ENCODE assay signal across 20 mouse cellular contexts in genomic region chr16:82521582-82521981, GRCm38 (mm10).
DNase-seq lines count a peak whose midpoint lies in the region; ATAC-seq and TF ChIP-seq lines count a peak whose summit lies in the region.
"Had no signal": no experiment of that assay in that cellular context is flagged by ENCODE, and none has a peak within 500 bp of the region (broad histone marks: within the 10 kb centered on the region; RNA-seq: fewer than 3 reads in every experiment).

No protein-coding gene starts in this region.

- peak; percentile 22 for TF ChIP-seq RAD21 in MEL (IDR thresholded peaks at IDR 0.05; ENCODE audit: low read depth, low read length)

- no peaks in the 10 kb centered on the region for H3K36me3 ChIP-seq in forebrain, embryonic 14.5 days (ENCODE audit: control insufficient read depth, insufficient read depth, low read length)
- no peaks in the 10 kb centered on the region for H3K36me3 ChIP-seq in forebrain, embryonic 12.5 days (replicated peaks)
- no peaks in the 10 kb centered on the region for H3K36me3 ChIP-seq in MEL (ENCODE audit: control insufficient read depth in 1 of 2, insufficient read depth in 2 of 2, low read length in 2 of 2)
- H3K36me3 ChIP-seq: forebrain, embryonic 15.5 days had no signal

- H3K4me2 ChIP-seq in forebrain, embryonic 14.5 days (ENCODE audit: low read length) = no peak overlapping the region
- no peak overlapping the region for H3K4me2 ChIP-seq in forebrain, embryonic 12.5 days
- H3K4me2 ChIP-seq: forebrain, embryonic 15.5 days; midbrain, embryonic 11.5 days had no signal

- H3K79me2 ChIP-seq in MEL (ENCODE audit: control insufficient read depth, insufficient read depth, low read length, poor library complexity) = no peaks in the 10 kb centered on the region

- no peaks in the 10 kb centered on the region for H3K4me1 ChIP-seq in forebrain, embryonic 14.5 days (ENCODE audit: control insufficient read depth, insufficient read depth, low read length)
- H3K4me1 ChIP-seq in forebrain, embryonic 12.5 days = no peaks in the 10 kb centered on the region
- H3K4me1 ChIP-seq in MEL (ENCODE audit: control insufficient read depth in 1 of 2, insufficient read depth in 2 of 2, low read length in 2 of 2) = no peaks in the 10 kb centered on the region
- H3K4me1 ChIP-seq: forebrain, embryonic 15.5 days had no signal

- H3K4me3 ChIP-seq in forebrain, embryonic 14.5 days (ENCODE audit: low read depth, low read length) = no peak overlapping the region
- H3K4me3 ChIP-seq in forebrain, embryonic 12.5 days (replicated peaks) = no peak overlapping the region
- H3K4me3 ChIP-seq in layer of hippocampus, adult 2 months = no peak overlapping the region
- H3K4me3 ChIP-seq in MEL (ENCODE audit: control insufficient read depth in 1 of 2, insufficient read depth in 1 of 2, low read depth in 2 of 2, low read length in 2 of 2) = no peak overlapping the region
- H3K4me3 ChIP-seq: forebrain, embryonic 15.5 days had no signal

- no peak overlapping the region for H3K9ac ChIP-seq in forebrain, embryonic 14.5 days (ENCODE audit: low read length)
- H3K9ac ChIP-seq in forebrain, embryonic 12.5 days = no peak overlapping the region
- H3K9ac ChIP-seq in MEL (ENCODE audit: control insufficient read depth, low read depth, low read length, poor library complexity, severe bottlenecking) = no peak overlapping the region
- H3K9ac ChIP-seq: forebrain, embryonic 15.5 days had no signal

- H3K27ac ChIP-seq in forebrain, embryonic 14.5 days (ENCODE audit: low read depth, low read length) = no peak overlapping the region
- H3K27ac ChIP-seq in forebrain, embryonic 12.5 days = no peak overlapping the region
- H3K27ac ChIP-seq in layer of hippocampus, adult 2 months = no peak overlapping the region
- no peak overlapping the region for H3K27ac ChIP-seq in MEL (ENCODE audit: control insufficient read depth, low read depth, low read length)
- H3K27ac ChIP-seq: forebrain, embryonic 15.5 days had no signal

- peak; percentile 56 for DNase-seq in forebrain, embryonic 14.5 days (ENCODE audit: low spot score)
- DNase-seq in layer of hippocampus, adult 2 months (ENCODE audit: low spot score in 2 of 2) = no peak
- DNase-seq in layer of hippocampus, adult 8-10 months (ENCODE audit: low spot score in 2 of 2) = no peak
- DNase-seq in MEL (ENCODE audit: low read depth, low spot score) = peak; percentile 2
- DNase-seq in retina, postnatal 1 day = peak; percentile 9
- DNase-seq in urinary bladder, postnatal 4 days (ENCODE audit: low spot score in 2 of 2) = no peak
- no peak for DNase-seq in right cerebral cortex, postnatal 36 days (ENCODE audit: low spot score in 2 of 2)
- DNase-seq: cerebellum, adult 11 months; cerebellum, postnatal 25 days; kidney, adult 2 months; kidney, postnatal 36 days; layer of hippocampus, postnatal 36 days; left cerebral cortex, postnatal 4 days; lung, adult 18-20 months; lung, postnatal 4 days; thymus, adult 18-20 months had no signal

- no peak for TF ChIP-seq EP300 in MEL (IDR thresholded peaks at IDR 0.05; ENCODE audit: low read depth in 1 of 2, low read length in 2 of 2)

- no peak for TF ChIP-seq POLR2A in MEL (IDR thresholded peaks at IDR 0.05; ENCODE audit: control insufficient read depth in 1 of 2, insufficient read depth in 1 of 2, low read depth in 1 of 2, low read length in 2 of 2, poor library complexity in 1 of 2)

- H3K27me3 ChIP-seq in forebrain, embryonic 14.5 days (replicated peaks; ENCODE audit: control insufficient read depth, insufficient read depth, low read length) = no peaks in the 10 kb centered on the region
- H3K27me3 ChIP-seq in forebrain, embryonic 12.5 days = no peaks in the 10 kb centered on the region
- no peaks in the 10 kb centered on the region for H3K27me3 ChIP-seq in MEL (ENCODE audit: control insufficient read depth in 1 of 2, insufficient read depth in 2 of 2, low read length in 2 of 2)
- H3K27me3 ChIP-seq: forebrain, embryonic 15.5 days had no signal

- no peaks in the 10 kb centered on the region for H3K9me3 ChIP-seq in forebrain, embryonic 14.5 days (replicated peaks; ENCODE audit: control insufficient read depth, low read length)
- H3K9me3 ChIP-seq in forebrain, embryonic 12.5 days = no peaks in the 10 kb centered on the region
- no peaks in the 10 kb centered on the region for H3K9me3 ChIP-seq in MEL (replicated peaks; ENCODE audit: insufficient read depth, low read length)
- H3K9me3 ChIP-seq: forebrain, embryonic 15.5 days had no signal

- no peak for ATAC-seq in forebrain, embryonic 14.5 days
- ATAC-seq in forebrain, embryonic 12.5 days (ENCODE audit: low FRiP score) = no peak
- ATAC-seq: forebrain, embryonic 15.5 days; hindbrain, embryonic 16.5 days had no signal

- TF ChIP-seq CTCF in layer of hippocampus, adult 2 months (conservative IDR thresholded peaks at IDR 0.05) = peak; percentile 77
- no peak for TF ChIP-seq CTCF in MEL (IDR thresholded peaks at IDR 0.05 in 2 of 3, conservative IDR thresholded peaks at IDR 0.05 in 1 of 3; ENCODE audit: control insufficient read depth in 1 of 3, insufficient read depth in 1 of 3, low read depth in 2 of 3, low read length in 3 of 3, poor library complexity in 1 of 3, severe bottlenecking in 1 of 3)

TF ChIP-seq in MEL, 35 proteins besides CTCF, POLR2A, EP300 and RAD21:
- TF ChIP-seq NRF1 (IDR thresholded peaks at IDR 0.05; ENCODE audit: insufficient read depth, low read depth, low read length, poor library complexity, severe bottlenecking) (no peak), SMC3 (IDR thresholded peaks at IDR 0.05; ENCODE audit: low read depth, low read length) (0 out of 2 replicates have a peak, but pooled peaks have one; percentile 6)

Comparison
In these comparisons a context has a peak if more than half of its experiments do, and no peak if none do; other contexts are left out.
1. DNase-seq: peak in forebrain, embryonic 14.5 days (single experiment), MEL (single experiment) and retina, postnatal 1 day (single experiment); none in layer of hippocampus, adult 2 months (0 of 2), layer of hippocampus, adult 8-10 months (0 of 2), urinary bladder, postnatal 4 days (0 of 2) and right cerebral cortex, postnatal 36 days (0 of 2).